Mouse (Mus musculus) skeletal muscle tissue, postnatal 0 days (tissue): ENCODE data around the gene Tnfrsf21. TPM values are rescaled to one million over a fixed set of nuclear protein-coding genes. Genes with fewer than 3 reads are reported as not detected.

Experiments used
- polyA plus RNA-seq: library from polyadenylated mRNA; unstranded; fragments of >200 nt; fragmentation: Nextera tagmentation; extraction: Ambion mirVana; gene quantifications from 2 replicates; pipeline ENCODE4 v1.2.1, GENCODE M21; 2015

The Tnfrsf21 gene
- 9.4 and 9.5 TPM in 2 replicates for polyA plus RNA-seq

GRCm38 (mm10) chr17:43016371-43017331 is at the start of gene Tnfrsf21:
Gene Tnfrsf21 (plus strand): TSS chr17:43016555.

Other genes with a start within 250 kb of the Tnfrsf21 start
- 10.2 and 11.0 TPM in 2 replicates for gene Cd2ap, start 139.9 kb upstream of the Tnfrsf21 start, polyA plus RNA-seq